Mouse (Mus musculus) bone marrow, adult 2 months (tissue): ENCODE results near the gene Map2k3. TPM values are rescaled to one million over a fixed set of nuclear protein-coding genes. Genes with fewer than 3 reads are reported as not detected.

Experiments
- H3K27ac ChIP-seq: fragments of 200-500 bp; 2 replicates; pipeline ENCODE4 v1.5.1; 2012; ENCODE audit warnings: low read depth, mild to moderate bottlenecking, control low read depth, inconsistent platforms, low read length; ENCODE audit not compliant: control insufficient read depth, poor library complexity, insufficient read depth
- H3K4me1 ChIP-seq: fragments of 200-500 bp; 2 replicates; pipeline ENCODE4 v1.6.1; 2011; ENCODE audit warnings: low read length; ENCODE audit not compliant: control insufficient read depth, insufficient read depth
- H3K4me3 ChIP-seq: fragments of 200-500 bp; replicated peaks from 2 replicates; pipeline ENCODE3; 2011; ENCODE audit warnings: mild to moderate bottlenecking, low read depth, low read length, control low read depth; ENCODE audit not compliant: control insufficient read depth
- CTCF ChIP-seq: fragments of 200-500 bp; IDR thresholded peaks from 2 replicates; pipeline ENCODE4 v1.5.1; 2011; ENCODE audit warnings: low read length, control low read depth; ENCODE audit not compliant: control insufficient read depth, insufficient read depth
- POLR2A ChIP-seq: fragments of 200-500 bp; IDR thresholded peaks from 2 replicates; pipeline ENCODE4 v1.6.1; 2011; ENCODE audit warnings: low read depth, mild to moderate bottlenecking, control low read depth, low read length, borderline replicate concordance; ENCODE audit not compliant: control insufficient read depth
- WGBS: fragments of 180-500 bp; shearing (Covaris S2); methylation state at CpG from one replicate; pipeline ENCODE4 v1.1.7; 2018; 5-methylcytosine and 5-hydroxymethylcytosine counted together
- polyA plus RNA-seq: library from polyadenylated mRNA; stranded (reverse); fragments of >200 nt; gene quantifications from 2 replicates; pipeline ENCODE4 v1.2.4, GENCODE M21; 2011; ENCODE audit warnings: low replicate concordance; ENCODE audit not compliant: missing spikeins, insufficient read depth, insufficient read length

Map2k3 gene
- polyA plus RNA-seq, 1 experiment, result 74.9 TPM

DNA sequence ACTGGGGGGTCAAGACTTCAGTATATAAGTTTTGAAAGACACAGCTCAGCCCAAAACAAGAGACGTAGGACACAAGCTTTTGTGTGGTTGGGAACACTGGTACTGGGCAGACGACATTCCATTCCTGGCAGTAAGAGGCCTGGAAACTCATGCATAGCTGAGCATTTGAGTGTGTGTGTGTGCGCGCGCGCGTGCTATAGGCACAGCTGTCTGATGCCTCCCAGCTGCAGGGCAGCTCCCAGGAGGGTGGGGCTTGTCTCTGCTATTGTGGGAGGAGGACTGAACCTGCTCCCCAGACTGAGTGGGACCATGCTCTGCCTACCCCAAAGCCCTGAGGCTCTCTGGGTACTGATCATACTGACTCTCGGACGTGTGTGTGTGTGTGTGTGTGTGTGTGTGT, 9.5 kb downstream of the Map2k3 start:
- Histone ChIP-seq H3K4me1 (peaks cover 3% of the 10 kb centered on the region; the same call in 1 of the 2 replicates), H3K27ac (no peak overlapping the region), H3K4me3 (no peak overlapping the region)
- TF ChIP-seq CTCF (no peak), POLR2A (no peak)
- WGBS, result 93% methylated on average over 9 of the region's 9 CpGs

DNA sequence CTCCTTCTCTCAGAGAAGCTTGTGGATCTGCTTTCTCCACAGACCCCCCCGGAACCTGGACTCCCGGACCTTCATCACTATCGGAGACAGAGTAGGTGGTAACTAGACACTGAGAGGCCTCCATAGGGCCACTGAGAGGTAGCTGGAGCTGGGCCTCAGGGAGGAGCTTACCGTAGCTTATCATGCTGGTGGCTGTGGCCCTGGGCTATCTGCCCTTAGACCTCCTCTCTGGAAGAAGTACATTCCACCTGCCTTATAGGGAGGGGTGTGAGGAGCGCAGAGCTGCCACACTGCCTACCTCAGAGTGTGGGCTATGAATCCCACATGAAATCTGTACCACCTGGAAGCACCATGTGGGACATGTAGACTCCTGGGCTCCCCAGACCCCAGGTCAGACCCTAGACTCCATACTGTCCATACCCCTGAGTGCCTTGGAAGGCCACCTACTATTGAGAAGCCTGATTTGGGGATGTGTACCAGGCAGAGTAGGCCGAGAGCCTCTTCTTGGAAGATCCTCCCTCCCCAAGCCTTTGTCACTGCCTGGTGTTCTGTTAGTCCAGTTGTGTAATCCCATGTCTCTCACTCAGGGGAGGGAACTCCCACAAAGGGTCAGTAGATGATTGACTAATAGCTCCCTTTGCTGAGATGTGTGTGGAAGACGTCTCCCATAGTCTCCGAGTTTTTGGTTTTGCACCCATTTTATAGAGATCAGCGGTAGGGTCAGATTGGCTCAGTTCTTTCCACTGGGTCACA, 10.6 kb downstream of the Map2k3 start:
- Histone ChIP-seq H3K27ac (no peak overlapping the region), H3K4me1 (no peaks in the 10 kb centered on the region)
- 80% methylated on average over 9 of the region's 9 CpGs for WGBS

DNA sequence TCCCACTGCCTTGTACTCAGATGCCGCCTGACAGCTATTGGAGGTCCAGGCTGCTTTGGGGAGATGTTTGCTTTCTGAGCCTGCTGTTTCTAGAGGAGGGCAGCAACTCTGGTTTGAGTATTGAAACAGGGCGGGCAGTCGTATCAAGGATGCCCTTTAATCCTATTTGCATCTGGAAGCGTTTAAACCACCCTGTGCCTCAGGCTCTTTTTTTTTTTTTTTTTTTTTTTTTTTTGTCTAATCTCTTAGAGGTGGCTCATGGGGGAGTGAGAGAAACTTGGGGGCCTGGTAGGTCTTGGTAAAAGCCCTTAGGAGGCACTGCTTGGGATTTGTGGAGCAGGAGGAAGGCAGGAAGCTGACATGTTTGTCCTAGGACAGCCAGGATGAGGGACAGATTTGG, 13.2 kb downstream of the Map2k3 start:
- Histone ChIP-seq H3K4me3 (no peak overlapping the region), H3K4me1 (no peaks in the 10 kb centered on the region), H3K27ac (no peak overlapping the region)
- 83% methylated on average over 4 of the region's 4 CpGs for WGBS
- TF ChIP-seq CTCF, result no peak
- TF ChIP-seq POLR2A, result no peak

More for the DNA sequence above, 10.6 kb downstream of the Map2k3 start:
- TF ChIP-seq CTCF, result no peak
- TF ChIP-seq POLR2A, result no peak
- no peak overlapping the region for H3K4me3 ChIP-seq

DNA sequence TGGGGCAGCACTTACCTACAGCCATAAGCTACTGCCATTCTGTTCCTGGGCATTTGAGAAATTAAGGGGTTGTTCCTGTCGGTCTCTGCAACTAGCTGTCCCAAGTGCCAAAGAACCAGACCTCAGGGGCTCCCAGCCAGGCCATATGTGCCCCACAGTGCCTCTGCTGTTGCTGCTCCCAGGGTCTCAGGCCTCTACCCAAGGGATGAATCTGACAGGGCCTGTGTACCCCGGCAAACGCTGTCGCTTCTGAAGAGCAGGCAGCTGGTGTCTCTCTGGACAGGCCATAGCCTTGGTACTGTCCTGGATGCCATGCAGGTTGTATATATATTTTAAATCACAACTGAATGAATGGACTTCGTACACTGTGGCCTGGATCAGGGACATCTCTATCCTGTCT, 20.1 kb downstream of the Map2k3 start:
- no peak overlapping the region for H3K27ac ChIP-seq
- no peaks in the 10 kb centered on the region for H3K4me1 ChIP-seq
- H3K4me3 ChIP-seq, result no peak overlapping the region
- TF ChIP-seq POLR2A, result no peak
- TF ChIP-seq CTCF, result no peak
- 94% methylated on average over 5 of the region's 5 CpGs for WGBS

DNA sequence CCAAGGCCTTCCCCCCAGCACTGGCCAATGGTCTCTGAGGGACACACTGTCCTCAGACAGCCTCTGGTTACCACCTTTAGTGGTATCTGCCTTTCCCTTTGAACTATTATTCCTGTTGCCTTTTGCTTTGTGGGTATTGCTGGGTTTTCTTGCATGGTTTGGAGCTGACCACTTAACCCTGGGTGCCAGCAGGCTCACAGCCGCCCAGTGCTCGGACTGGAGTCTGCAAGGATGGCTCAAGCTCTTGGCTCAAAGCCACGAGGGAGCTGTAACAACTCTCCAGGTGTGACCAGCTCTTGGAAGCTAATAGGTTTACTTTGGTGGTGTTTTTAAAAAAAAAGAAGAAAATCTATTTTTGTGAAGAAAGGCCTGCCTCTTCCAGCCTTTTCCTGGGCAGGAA, 20.5 kb downstream of the Map2k3 start:
- Histone ChIP-seq H3K4me1 (no peaks in the 10 kb centered on the region), H3K4me3 (no peak overlapping the region), H3K27ac (no peak overlapping the region)
- WGBS, result 85% methylated on average over 3 of the region's 3 CpGs
- TF ChIP-seq POLR2A (no peak), CTCF (no peak)

DNA sequence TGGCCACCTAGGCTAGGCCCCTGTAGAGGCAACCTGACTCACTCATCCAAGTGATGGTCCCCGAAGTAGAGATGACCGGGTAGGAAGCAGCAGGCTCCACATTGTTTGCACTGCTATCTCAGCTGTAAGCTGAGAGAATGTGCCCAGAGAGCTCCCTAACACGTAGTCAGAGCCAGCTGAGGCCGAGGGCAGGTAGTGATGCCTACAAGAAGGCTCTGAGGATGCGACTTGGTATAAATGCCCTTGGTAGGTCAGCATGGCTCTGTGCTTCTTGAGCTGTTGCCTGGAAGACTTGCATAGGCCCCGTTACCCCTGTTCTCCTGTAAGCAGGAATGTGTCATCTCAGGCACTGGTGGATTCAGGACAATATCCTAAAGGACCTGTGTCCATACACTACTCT, 21.2 kb downstream of the Map2k3 start:
- no peak overlapping the region for H3K27ac ChIP-seq

DNA sequence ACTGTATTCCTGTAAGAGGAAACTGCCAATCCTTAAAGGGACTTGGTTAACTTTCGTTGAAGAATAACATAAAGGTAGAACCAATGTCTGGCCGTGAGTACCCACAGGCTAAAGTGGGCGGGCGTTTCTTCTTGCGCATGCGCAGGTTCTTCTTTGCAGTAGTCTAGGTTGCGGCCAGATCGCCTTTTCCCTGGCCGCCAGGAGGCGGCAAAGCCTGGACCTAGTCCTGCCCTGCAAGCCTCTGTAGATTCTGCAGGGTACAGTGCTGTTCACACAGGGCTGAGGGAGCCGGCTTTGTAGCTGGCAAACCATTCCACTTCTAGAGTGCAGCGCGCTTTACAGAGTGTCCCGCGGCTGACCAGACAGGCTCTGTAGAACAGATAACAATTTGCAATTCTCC, 22.0 kb downstream of the Map2k3 start:
- H3K27ac ChIP-seq, result no peak overlapping the region
- H3K4me1 ChIP-seq, result no peaks in the 10 kb centered on the region
- 16% methylated on average over 15 of the region's 15 CpGs for WGBS
- TF ChIP-seq POLR2A, result no peak
- TF ChIP-seq CTCF, result peak; percentile 67
- H3K4me3 ChIP-seq, result no peak overlapping the region

More for the DNA sequence above, 21.2 kb downstream of the Map2k3 start:
- Histone ChIP-seq H3K4me1 (no peaks in the 10 kb centered on the region), H3K4me3 (no peak overlapping the region)
- WGBS, result 92% methylated on average over 6 of the region's 6 CpGs
- TF ChIP-seq POLR2A (no peak), CTCF (no peak)

DNA sequence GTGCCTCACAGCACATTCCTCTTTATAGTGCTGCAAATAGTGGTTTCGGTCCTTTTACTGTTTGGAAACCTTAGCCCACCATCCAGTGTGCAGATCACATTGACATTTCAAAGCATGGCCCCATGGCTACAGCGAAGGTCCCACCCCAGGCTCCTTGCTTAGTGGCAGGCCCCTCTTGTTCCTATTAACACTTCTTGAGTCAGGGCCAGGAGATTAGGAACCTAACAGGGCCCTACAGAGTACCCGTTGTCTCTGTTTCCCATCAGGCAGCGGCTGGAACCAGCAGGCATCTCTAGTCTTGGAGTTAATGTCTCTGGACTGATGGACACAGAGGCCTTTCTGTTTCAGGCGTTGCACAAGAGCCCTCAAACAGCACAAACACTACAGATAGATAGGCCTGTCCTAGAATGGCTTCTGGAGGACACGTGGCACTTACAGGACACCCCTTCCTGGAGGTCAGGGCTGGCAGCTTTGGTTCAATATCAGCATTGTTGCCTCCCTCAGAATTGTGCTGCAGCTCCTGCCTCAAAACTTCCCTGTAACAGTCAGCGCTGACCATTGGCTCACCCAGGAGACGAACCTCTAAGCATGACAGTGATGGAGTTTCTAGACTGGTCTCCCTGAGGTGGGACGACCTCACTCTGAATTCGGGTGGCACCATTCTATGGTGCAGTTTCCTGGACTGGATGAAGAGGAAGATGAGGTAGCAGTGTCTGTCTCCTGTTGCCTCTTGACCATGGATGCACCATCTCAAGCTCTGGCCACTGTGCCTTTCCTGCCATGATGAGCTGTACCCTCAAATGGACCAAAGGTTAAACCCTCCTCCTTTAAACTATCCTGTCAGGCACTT, 22.6 kb downstream of the Map2k3 start:
- H3K4me1 ChIP-seq, result no peaks in the 10 kb centered on the region
- H3K27ac ChIP-seq, result no peak overlapping the region
- WGBS, result 83% methylated on average over 10 of the region's 10 CpGs
- H3K4me3 ChIP-seq, result no peak overlapping the region
- TF ChIP-seq POLR2A, result no peak
- no peak for TF ChIP-seq CTCF

DNA sequence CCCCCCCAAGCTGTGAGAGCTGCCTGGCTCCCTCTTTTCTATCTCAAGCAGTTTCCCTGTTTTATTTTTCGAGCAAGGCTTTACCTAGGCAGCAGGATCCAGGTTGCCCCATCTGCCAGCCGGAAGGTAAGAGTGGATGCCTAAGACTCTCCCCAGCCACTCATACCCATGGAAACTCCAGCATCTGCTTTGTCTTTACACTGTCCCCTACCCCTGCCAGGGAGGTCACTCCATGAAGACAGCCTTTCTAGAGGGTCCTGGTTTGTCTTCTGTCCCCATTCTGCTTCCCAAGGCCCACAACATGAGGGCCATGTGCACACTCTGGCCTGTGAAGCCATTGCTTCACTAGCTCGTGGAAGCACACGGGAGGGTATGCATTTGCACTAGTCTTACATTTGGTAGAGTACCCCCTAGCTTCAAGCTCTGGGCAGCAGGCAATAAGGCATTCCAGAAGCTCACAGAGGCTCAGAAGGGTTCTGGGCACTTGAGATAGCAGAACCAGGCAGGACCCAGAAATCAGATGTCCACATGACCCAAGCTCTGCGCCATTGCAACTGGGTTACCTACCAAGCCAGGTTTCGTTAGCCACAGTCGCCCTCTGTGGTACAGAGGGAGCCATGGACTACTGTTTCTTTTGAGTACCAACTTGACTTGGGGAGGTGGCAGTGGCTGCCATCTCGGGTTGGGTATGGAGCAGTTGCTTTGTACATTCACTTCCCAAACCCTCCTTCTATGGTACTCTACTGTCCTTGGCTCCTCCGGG, 24.0 kb downstream of the Map2k3 start:
- H3K27ac ChIP-seq, result no peak overlapping the region
- H3K4me3 ChIP-seq, result no peak overlapping the region
- WGBS, result 81% methylated on average over 9 of the region's 9 CpGs
- no peaks in the 10 kb centered on the region for H3K4me1 ChIP-seq
- no peak for TF ChIP-seq CTCF
- TF ChIP-seq POLR2A, result no peak
